Mouse (Mus musculus) adrenal gland, adult 10 weeks (tissue): ENCODE measurements around the gene Wapl. TPM values are rescaled to one million over a fixed set of nuclear protein-coding genes. Genes with fewer than 3 reads are reported as not detected.

Source experiments
- polyA plus RNA-seq: library from polyadenylated mRNA; stranded (reverse); fragments of 350-450 nt; fragmentation: Illumina TruSeq; extraction: RNeasy Lipid Tissue Mini Kit (QIAGEN cat#74804); gene quantifications from one replicate; pipeline ENCODE4 v1.2.3, GENCODE M21; 2014; ENCODE audit warnings: low read depth, low replicate concordance

Gene Wapl
- polyA plus RNA-seq, result 204 TPM

GRCm38 (mm10) chr14:34673395-34674228 lies at the start of gene Wapl:
TSS of gene Wapl (plus strand) at chr14:34673928.

Other genes starting within 250 kb of the Wapl start
- 203 TPM for gene Bmpr1a, start 170.6 kb upstream of the Wapl start, polyA plus RNA-seq
- not detected for gene 9230112D13Rik, start 151.1 kb upstream of the Wapl start, polyA plus RNA-seq
- 3.6 TPM for gene Ldb3, start 85.2 kb upstream of the Wapl start, polyA plus RNA-seq
- gene Opn4, start 73.8 kb upstream of the Wapl start, polyA plus RNA-seq, result not detected
- gene Grid1, start 146.2 kb downstream of the Wapl start, polyA plus RNA-seq, result 0.23 TPM